Mouse (Mus musculus) embryo, embryonic 11 days (tissue): ENCODE measurements around the gene Nipal3.
A peak's percentile ranks its signal among the peaks of the same experiment; 100 is the strongest.

Experiments
- DNase-seq: peaks from one replicate; pipeline ENCODE4 v3.0.0-alpha.2; 2015

Nipal3 gene

GRCm38 (mm10) chr4:135501587-135501986 is 6.7 kb upstream of the Nipal3 start:
- DNase-seq = no peak

GRCm38 (mm10) chr4:135499831-135500230 is 5.0 kb upstream of the Nipal3 start:
- no peak for DNase-seq

GRCm38 (mm10) chr4:135498136-135498535 is 3.3 kb upstream of the Nipal3 start:
- no peak for DNase-seq

GRCm38 (mm10) chr4:135495810-135496209 is 972 bp upstream of the Nipal3 start:
- DNase-seq = peak; percentile 81

- no peak for DNase-seq
These were observed 556 bp upstream of the Nipal3 start for GRCm38 (mm10) chr4:135495397-135495791.

- peak; percentile 53 for DNase-seq
These were observed 932 bp downstream of the Nipal3 start for GRCm38 (mm10) chr4:135493691-135494520.

GRCm38 (mm10) chr4:135493271-135493670 is 1.6 kb downstream of the Nipal3 start:
- DNase-seq = no peak

GRCm38 (mm10) chr4:135489256-135489655 is 5.6 kb downstream of the Nipal3 start:
- DNase-seq = no peak

- DNase-seq = no peak
These were observed 8.5 kb downstream of the Nipal3 start for GRCm38 (mm10) chr4:135486352-135486751.

GRCm38 (mm10) chr4:135485086-135485485 is 9.8 kb downstream of the Nipal3 start:
- no peak for DNase-seq

GRCm38 (mm10) chr4:135480370-135480769 is 14.5 kb downstream of the Nipal3 start:
- no peak for DNase-seq

GRCm38 (mm10) chr4:135477851-135478250 is 17.0 kb downstream of the Nipal3 start:
- DNase-seq = no peak

GRCm38 (mm10) chr4:135463406-135463805 is 31.4 kb downstream of the Nipal3 start:
- no peak for DNase-seq

- DNase-seq = no peak
These were observed 41.3 kb downstream of the Nipal3 start for GRCm38 (mm10) chr4:135453572-135453971.

- DNase-seq = no peak
These were observed 41.7 kb downstream of the Nipal3 start for GRCm38 (mm10) chr4:135453164-135453563.

- no peak for DNase-seq
These were observed 43.4 kb downstream of the Nipal3 start for GRCm38 (mm10) chr4:135451360-135452015.

GRCm38 (mm10) chr4:135442473-135442872 is 52.4 kb downstream of the Nipal3 start:
- no peak for DNase-seq

GRCm38 (mm10) chr4:135439904-135440522 is 54.8 kb downstream of the Nipal3 start:
- DNase-seq = peak; percentile 62

GRCm38 (mm10) chr4:135439188-135439647 is 55.6 kb downstream of the Nipal3 start:
- peak; percentile 86 for DNase-seq

GRCm38 (mm10) chr4:135437924-135438323 is 56.9 kb downstream of the Nipal3 start:
- DNase-seq = no peak

- peak; percentile 35 for DNase-seq
These were observed 58.5 kb downstream of the Nipal3 start for GRCm38 (mm10) chr4:135436291-135436690.

GRCm38 (mm10) chr4:135434395-135434789 is 60.4 kb downstream of the Nipal3 start:
- no peak for DNase-seq
